Mouse (Mus musculus) liver, adult 2 months (tissue): ENCODE data around the gene Tmcc3.

Source experiments
- CTCF ChIP-seq: fragments of 200-500 bp; IDR thresholded peaks from 2 replicates; pipeline ENCODE4 v1.5.1; 2011; ENCODE audit warnings: low read depth, low read length, control low read depth
- POLR2A ChIP-seq: fragments of 200-500 bp; IDR thresholded peaks from 2 replicates; pipeline ENCODE4 v1.6.1; 2011; ENCODE audit warnings: low read length, control low read depth; ENCODE audit not compliant: insufficient read depth; ENCODE audit errors: extremely low read depth

DNA sequence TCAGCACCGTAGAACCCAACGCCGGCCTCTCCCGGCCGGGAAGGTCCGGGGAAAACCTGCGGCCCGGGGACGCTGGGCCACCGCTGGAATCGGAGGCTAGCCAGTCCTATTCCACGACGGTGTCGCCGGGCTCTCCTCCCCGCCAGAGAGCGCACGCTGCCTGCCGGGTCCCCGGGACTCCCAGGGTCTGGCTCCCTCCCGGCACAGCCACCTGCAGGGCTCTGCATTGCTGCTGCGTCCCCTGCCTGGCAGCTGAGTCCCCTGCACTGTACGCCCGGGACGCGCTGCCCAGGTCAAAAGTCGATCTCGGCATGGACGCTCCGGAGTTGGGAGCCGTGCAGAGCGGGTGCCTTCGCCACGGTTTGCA, 203.4 kb downstream of the Tmcc3 start:
- TF ChIP-seq CTCF (peak; percentile 56), POLR2A (no peak)
